In the genomic region with DNA sequence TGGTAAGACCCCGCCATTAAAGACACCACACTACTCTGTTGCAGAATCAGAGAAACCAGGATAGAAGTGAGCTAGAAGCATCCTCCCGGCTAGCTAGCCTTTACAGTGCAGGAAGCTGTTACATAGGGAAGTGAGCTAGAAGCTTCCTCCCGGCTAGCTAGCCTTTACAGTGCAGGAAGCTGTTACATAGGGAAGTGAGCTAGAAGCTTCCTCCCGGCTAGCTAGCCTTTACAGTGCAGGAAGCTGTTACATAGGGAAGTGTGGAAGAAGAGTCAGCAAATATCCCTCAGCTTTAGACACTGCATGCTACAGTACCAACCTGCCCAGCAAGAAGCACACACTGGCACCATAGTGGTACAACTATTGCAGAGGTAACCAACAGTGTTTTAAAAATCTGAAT, we compare ENCODE assay signal across 8 mouse cellular contexts. TPM values are rescaled to one million over a fixed set of nuclear protein-coding genes. Genes with fewer than 3 reads are reported as not detected.
DNase-seq lines count a peak whose midpoint lies in the region; ATAC-seq and TF ChIP-seq lines count a peak whose summit lies in the region.
"Not testable (repeated sequence)": the region's sequence is repeated elsewhere in the genome, so short reads cannot be mapped to it uniquely, and the experiment has no call there.

No protein-coding gene starts in this region.

- not testable (repeated sequence) for H3K36me3 ChIP-seq in G1E (replicated peaks); liver, adult 2 months (ENCODE audit: control insufficient read depth, insufficient read depth, low read length); liver, embryonic 14.5 days (replicated peaks; ENCODE audit: control insufficient read depth, insufficient read depth, low read depth); liver, postnatal 0 days (replicated peaks; ENCODE audit: insufficient read depth, low read length)

- TF ChIP-seq CTCF in G1E (IDR thresholded peaks at IDR 0.05; ENCODE audit: low read depth, low read length); liver, adult 2 months (IDR thresholded peaks at IDR 0.05; ENCODE audit: low read depth, low read length); liver, embryonic 14.5 days (IDR thresholded peaks at IDR 0.05; ENCODE audit: low read depth); liver, postnatal 0 days (IDR thresholded peaks at IDR 0.05; ENCODE audit: low read depth): not testable (repeated sequence)

- not testable (repeated sequence) for H3K79me2 ChIP-seq in liver, adult 2 months (ENCODE audit: control insufficient read depth, insufficient read depth, low read length)

- not testable (repeated sequence) for H3K9ac ChIP-seq in liver, adult 2 months (ENCODE audit: low read depth, low read length); liver, embryonic 14.5 days (replicated peaks); liver, postnatal 0 days (replicated peaks)

- DNase-seq in G1E (ENCODE audit: low spot score); liver, embryonic 14.5 days (ENCODE audit: low read depth in 3 of 3, low spot score in 3 of 3); liver, postnatal 0 days: not testable (repeated sequence)
- peak; percentile 17 for DNase-seq in liver, adult 2 months (ENCODE audit: extremely low read depth, low read depth, low spot score)

- 74% methylated on average over 4 of the region's 4 CpGs for WGBS in liver, adult 2 months
- 32% methylated on average over 4 of the region's 4 CpGs for WGBS in liver, embryonic 14.5 days (ENCODE audit: insufficient replicate concordance)
- WGBS in liver, postnatal 0 days (ENCODE audit: insufficient replicate concordance): 39% methylated on average over 4 of the region's 4 CpGs

- H3K4me2 ChIP-seq in liver, embryonic 14.5 days (ENCODE audit: low read depth); liver, postnatal 0 days (ENCODE audit: low read depth, low read length): not testable (repeated sequence)

- peak; percentile 49 for ATAC-seq in G1E (ENCODE audit: extremely low read depth, insufficient number of reproducible peaks, low FRiP score, poor library complexity, severe bottlenecking)
- peak; percentile 99 for ATAC-seq in common myeloid progenitor, adult 5-6 weeks (replicated peaks; ENCODE audit: low read depth, poor library complexity, severe bottlenecking)
- ATAC-seq in hematopoietic stem cell, adult 5-6 weeks (replicated peaks in 1 of 2; ENCODE audit: insufficient read depth in 1 of 2, low FRiP score in 2 of 2, low TSS enrichment in 1 of 2, low read depth in 1 of 2, poor library complexity in 2 of 2, severe bottlenecking in 2 of 2): peak; percentile 97 to 99
- peak; percentile 63 for ATAC-seq in liver, embryonic 14.5 days (ENCODE audit: insufficient read depth)
- peak; percentile 76 for ATAC-seq in liver, postnatal 0 days
- ATAC-seq in megakaryocyte, adult 5-6 weeks (ENCODE audit: poor library complexity, severe bottlenecking): peak; percentile 99
- ATAC-seq in monocyte, adult 5-6 weeks (replicated peaks; ENCODE audit: insufficient number of reproducible peaks, low FRiP score, low TSS enrichment, poor library complexity, severe bottlenecking): peak; percentile 92

- not testable (repeated sequence) for TF ChIP-seq POLR2A in liver, adult 2 months (IDR thresholded peaks at IDR 0.05; ENCODE audit: extremely low read depth, insufficient read depth, low read length)

- H3K4me1 ChIP-seq in G1E (ENCODE audit: insufficient read depth, low read depth, low read length); liver, adult 2 months (ENCODE audit: control insufficient read depth, insufficient read depth, low read length); liver, embryonic 14.5 days (replicated peaks; ENCODE audit: control insufficient read depth in 2 of 2, insufficient read depth in 2 of 2, low read length in 1 of 2); liver, postnatal 0 days (ENCODE audit: insufficient read depth): not testable (repeated sequence)

- not testable (repeated sequence) for TF ChIP-seq EP300 in liver, embryonic 14.5 days (IDR thresholded peaks at IDR 0.05; ENCODE audit: low read depth); liver, postnatal 0 days (IDR thresholded peaks at IDR 0.05; ENCODE audit: low read depth)

- not testable (repeated sequence) for H3K9me3 ChIP-seq in G1E (replicated peaks); liver, embryonic 14.5 days (ENCODE audit: control insufficient read depth, low read length); liver, postnatal 0 days (ENCODE audit: low read length)

- not testable (repeated sequence) for H3K27ac ChIP-seq in liver, adult 2 months (replicated peaks; ENCODE audit: insufficient read depth, low read depth, low read length); liver, embryonic 14.5 days; liver, postnatal 0 days (ENCODE audit: low read depth)

- not testable (repeated sequence) for H3K4me3 ChIP-seq in G1E (ENCODE audit: low read depth, low read length); liver, adult 2 months (ENCODE audit: insufficient read depth, low read depth, low read length); liver, embryonic 14.5 days (ENCODE audit: insufficient read depth in 1 of 2, low read depth in 2 of 2, low read length in 2 of 2); liver, postnatal 0 days (ENCODE audit: low read depth, low read length)

- H3K27me3 ChIP-seq in G1E (ENCODE audit: insufficient read depth, low read length); liver, adult 2 months (ENCODE audit: control insufficient read depth, insufficient read depth, low read length); liver, embryonic 14.5 days (ENCODE audit: control insufficient read depth, insufficient read depth, low read length); liver, postnatal 0 days (ENCODE audit: insufficient read depth, low read length): not testable (repeated sequence)

RNA-seq across cellular contexts. Expression of a gene that starts 15.9 kb away (rescaled TPM):
- total RNA-seq in G1E (2014; fragmentation: Nextera tagmentation) (not detected in 2 replicates), G1E (2017) (0.11 and 0.17 TPM in 2 replicates)
- 0.03 TPM in 1 of 2 replicates, not detected in the other for polyA plus RNA-seq in G1E (2012)
- total RNA-seq in common myeloid progenitor, adult 5-6 weeks (2017): 7.3 and 8.0 TPM in 2 replicates
- total RNA-seq in hematopoietic stem cell, adult 5-6 weeks (2017): 7.8 and 9.7 TPM in 2 replicates
- total RNA-seq in liver, adult 2 months (2014; rRNA removed): 0.54 and 0.74 TPM in 2 replicates
- 0.15 and 0.20 TPM in 2 replicates for polyA plus RNA-seq in liver, adult 2 months (2012; rRNA removed)
- polyA plus RNA-seq in liver, embryonic 14.5 days (2012; rRNA removed): 0.22 and 0.35 TPM in 2 replicates
- 0.39 and 0.76 TPM in 2 replicates for polyA plus RNA-seq in liver, embryonic 14.5 days (2014; fragmentation: Nextera tagmentation; extraction: Ambion mirVana)
- polyA plus RNA-seq in liver, postnatal 0 days (2015; fragmentation: Nextera tagmentation; extraction: Ambion mirVana): 1.0 and 1.1 TPM in 2 replicates
- total RNA-seq in megakaryocyte, adult 5-6 weeks (2015): 0.21 and 0.71 TPM in 2 replicates
- total RNA-seq in megakaryocyte, adult 5-6 weeks (2017): 0.37 TPM in 1 of 2 replicates, not detected in the other
- 0.29 TPM in 1 of 3 replicates, not detected in the others for total RNA-seq in monocyte, adult 5-6 weeks (2017)

Comparison
In these comparisons a context has a peak if more than half of its experiments do, and no peak if none do; other contexts are left out.
1. ATAC-seq: peak in every context shown above with its lines; median percentile 99 in common myeloid progenitor, adult 5-6 weeks; 99 in megakaryocyte, adult 5-6 weeks; 98 in hematopoietic stem cell, adult 5-6 weeks; 92 in monocyte, adult 5-6 weeks; 76 in liver, postnatal 0 days; 63 in liver, embryonic 14.5 days; 49 in G1E.